Mouse (Mus musculus) testis, adult 2 months (tissue): ENCODE measurements around the gene Sez6l.

Experiments used
- CTCF ChIP-seq: fragments of 200-500 bp; IDR thresholded peaks from 2 replicates; pipeline ENCODE4 v1.5.1; 2012; ENCODE audit warnings: low read depth, mild to moderate bottlenecking, inconsistent platforms, low read length, moderate library complexity; ENCODE audit not compliant: control insufficient read depth, insufficient read depth, insufficient replicate concordance
- POLR2A ChIP-seq: fragments of 200-500 bp; IDR thresholded peaks from 2 replicates; pipeline ENCODE4 v1.6.1; 2012; ENCODE audit warnings: low read depth, mild to moderate bottlenecking, inconsistent platforms, low read length, moderate library complexity; ENCODE audit not compliant: control insufficient read depth

DNA sequence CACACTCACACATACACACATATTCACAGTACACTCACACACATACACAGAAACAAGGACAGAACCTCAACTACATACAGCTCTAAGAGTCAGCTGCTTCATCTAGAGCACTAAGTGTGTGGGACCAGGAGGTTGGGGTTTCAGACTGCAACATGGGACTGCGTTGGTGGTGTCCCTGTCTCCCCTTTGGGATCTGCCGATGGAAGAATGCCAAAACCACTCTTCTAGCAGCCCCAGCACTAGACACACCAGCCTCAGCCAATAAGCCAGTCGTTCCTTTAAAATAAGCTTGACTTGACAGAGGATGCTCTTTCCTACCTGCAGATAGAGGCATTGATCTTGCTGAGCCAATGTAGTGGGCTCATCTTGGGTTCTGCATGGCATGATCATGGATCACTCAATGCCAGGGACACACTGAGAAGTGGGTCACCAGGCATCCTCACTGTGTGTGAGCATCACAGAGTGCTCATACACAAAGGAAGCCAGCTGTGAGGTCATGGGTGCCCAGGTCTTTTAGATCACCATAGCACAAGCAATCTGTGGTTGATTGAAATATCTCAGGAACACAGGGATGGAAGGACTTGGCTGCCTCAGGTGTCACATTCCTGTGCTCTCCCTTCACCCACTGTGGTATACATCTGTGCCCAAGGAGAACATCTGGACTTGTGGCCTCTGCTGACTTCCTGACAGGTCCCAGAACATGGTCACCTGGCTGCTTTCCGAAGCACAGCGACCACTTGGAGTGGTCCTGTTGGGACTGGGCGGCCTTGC is 22.7 kb upstream of the Sez6l start:
- TF ChIP-seq POLR2A (no peak), CTCF (no peak)
